Mouse (Mus musculus) C2C12 (cell line): ENCODE measurements around the gene Slit3.

Experiments used
- CEBPB ChIP-seq: IDR thresholded peaks from one replicate; pipeline ENCODE4 v1.6.1; 2011; ENCODE audit warnings: low read depth, mild to moderate bottlenecking, control low read depth, moderate library complexity
- CTCF ChIP-seq: IDR thresholded peaks from one replicate; pipeline ENCODE4 v1.5.1; 2011; ENCODE audit not compliant: control insufficient read depth, insufficient read depth, insufficient read length

- TF ChIP-seq CEBPB (no peak), CTCF (no peak)
Measured at GRCm38 (mm10) chr11:35693136-35693535, 572.1 kb downstream of the Slit3 start.
